Mouse (Mus musculus): ENCODE data around the gene Abtb1. TPM values are rescaled to one million over a fixed set of nuclear protein-coding genes. Genes with fewer than 3 reads are reported as not detected.
A peak's percentile ranks its signal among the peaks of the same experiment; 100 is the strongest.

Abtb1 gene
- polyA plus RNA-seq, 1 experiment from 2014 or later: 34.7 TPM

DNA sequence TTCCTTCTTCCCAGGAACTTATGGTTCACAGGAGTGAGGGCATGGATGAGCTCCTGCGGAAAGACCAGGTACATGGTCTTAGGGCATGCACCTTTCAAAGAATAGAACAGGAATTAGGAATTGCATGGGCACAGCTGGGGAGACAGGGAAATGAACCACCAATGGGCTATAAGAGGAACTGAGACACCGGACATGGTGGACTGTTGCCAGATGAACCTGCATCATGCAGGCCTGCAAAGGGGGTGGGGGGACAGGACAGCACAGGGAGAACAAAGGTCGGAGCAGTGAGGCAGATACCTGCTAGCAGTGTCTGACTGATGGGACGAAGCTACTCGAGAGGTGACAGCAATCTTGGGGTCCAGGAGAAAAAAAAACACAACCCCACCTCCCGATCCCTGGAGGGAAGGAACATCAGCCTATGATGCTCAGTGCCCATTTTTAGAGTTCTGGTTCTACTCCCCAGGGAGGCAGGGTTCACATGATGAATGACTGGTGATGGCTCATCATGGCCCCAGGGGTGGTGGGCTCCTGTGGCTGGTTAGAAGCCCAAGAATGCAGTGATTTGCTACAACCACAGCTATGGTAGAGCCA lies 11.6 kb downstream of the Abtb1 start:
- ATAC-seq (ENCODE audit: insufficient read depth) (no peak), DNase-seq (no peak)
- no peaks in the 10 kb centered on the region for H3K9me3 ChIP-seq (ENCODE audit: low read depth, low read length)
- no peaks in the 10 kb centered on the region for H3K36me3 ChIP-seq (ENCODE audit: insufficient read depth)
- 78% methylated on average over 6 of the region's 6 CpGs for WGBS
- TF ChIP-seq CTCF (IDR thresholded peaks at IDR 0.05; ENCODE audit: low read depth): no peak
- H3K9ac ChIP-seq: no peak overlapping the region
- no peak overlapping the region for H3K4me3 ChIP-seq (ENCODE audit: low read depth, low read length)
- H3K4me2 ChIP-seq: no peak overlapping the region
- no peaks in the 10 kb centered on the region for H3K27me3 ChIP-seq (ENCODE audit: insufficient read depth, low read length)
- H3K27ac ChIP-seq (ENCODE audit: low read depth): no peak overlapping the region
- no peaks in the 10 kb centered on the region for H3K4me1 ChIP-seq (ENCODE audit: insufficient read depth)

DNA sequence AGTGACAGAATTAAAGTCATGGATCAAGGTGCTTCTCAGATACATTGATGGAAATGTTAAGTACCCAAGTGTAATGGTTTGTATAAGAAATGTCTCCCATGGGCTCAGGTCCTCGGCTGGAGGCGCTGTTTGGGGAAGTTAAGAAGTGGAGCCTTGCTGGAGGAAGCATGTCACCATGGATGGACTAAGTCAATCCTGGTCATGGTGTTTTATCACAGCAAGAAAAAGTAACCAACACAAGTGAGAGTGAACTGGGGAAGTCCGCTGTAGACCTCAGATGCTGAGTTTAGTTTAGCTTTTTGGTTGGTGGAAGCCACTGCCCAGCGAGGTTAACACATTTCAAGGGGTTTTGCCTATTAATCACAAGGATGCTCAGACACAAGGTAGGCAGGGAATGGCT lies 12.2 kb downstream of the Abtb1 start:
- Histone ChIP-seq H3K4me3 (ENCODE audit: low read depth, low read length) (no peak overlapping the region), H3K27ac (ENCODE audit: low read depth) (no peak overlapping the region), H3K9ac (no peak overlapping the region), H3K36me3 (ENCODE audit: insufficient read depth) (no peaks in the 10 kb centered on the region), H3K27me3 (ENCODE audit: insufficient read depth, low read length) (no peaks in the 10 kb centered on the region), H3K4me1 (ENCODE audit: insufficient read depth) (no peaks in the 10 kb centered on the region), H3K4me2 (no peak overlapping the region), H3K9me3 (ENCODE audit: low read depth, low read length) (no peaks in the 10 kb centered on the region)
- DNase-seq (no peak), ATAC-seq (ENCODE audit: insufficient read depth) (no peak)
- 82% methylated on average over 4 of the region's 4 CpGs for WGBS
- TF ChIP-seq CTCF (IDR thresholded peaks at IDR 0.05; ENCODE audit: low read depth): no peak

DNA sequence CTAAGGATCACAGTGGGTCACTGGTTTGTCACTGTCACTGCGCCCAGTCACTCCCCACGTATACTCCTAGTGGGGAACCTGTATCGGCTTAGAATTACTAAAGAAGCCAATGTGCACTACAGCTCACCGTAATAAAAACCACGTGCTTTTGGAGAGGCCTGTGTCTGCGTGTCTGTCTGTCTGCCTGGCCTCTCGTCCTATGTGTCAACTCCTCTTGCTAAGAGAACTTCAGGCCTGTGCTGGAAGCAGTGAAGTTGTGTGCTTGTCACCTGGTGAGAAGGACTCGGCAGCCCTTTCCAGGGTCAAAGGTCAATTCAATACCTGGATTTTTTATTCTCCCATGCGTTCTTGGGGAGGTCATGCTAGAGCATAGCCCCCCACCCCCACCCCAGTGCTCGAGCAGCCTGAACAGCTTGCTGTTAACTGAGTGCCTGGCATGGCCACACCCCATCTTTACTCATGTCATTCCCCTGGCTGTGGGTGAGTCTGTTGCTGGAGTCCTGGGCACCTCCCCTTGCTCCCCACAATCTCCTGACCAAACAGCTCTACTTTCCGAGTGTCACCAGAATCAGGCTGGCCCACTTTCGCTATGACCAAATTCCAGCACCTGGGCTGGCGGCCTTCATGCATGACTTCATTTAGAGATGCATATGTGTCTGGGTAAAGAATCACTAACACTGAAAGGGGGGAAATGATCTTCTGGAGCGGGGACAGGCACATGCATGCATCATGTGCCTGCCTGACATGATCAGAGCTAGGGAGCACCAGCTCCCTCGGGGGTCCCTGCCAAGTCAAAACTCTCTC lies 13.4 kb downstream of the Abtb1 start:
- no peak overlapping the region for H3K9ac ChIP-seq
- no peaks in the 10 kb centered on the region for H3K4me1 ChIP-seq (ENCODE audit: insufficient read depth)
- ATAC-seq (ENCODE audit: insufficient read depth): no peak
- DNase-seq: no peak
- no peak overlapping the region for H3K4me2 ChIP-seq
- no peak overlapping the region for H3K4me3 ChIP-seq (ENCODE audit: low read depth, low read length)
- TF ChIP-seq CTCF (IDR thresholded peaks at IDR 0.05; ENCODE audit: low read depth): no peak
- WGBS: 66% methylated on average over 15 of the region's 15 CpGs
- no peak overlapping the region for H3K27ac ChIP-seq (ENCODE audit: low read depth)
- no peaks in the 10 kb centered on the region for H3K9me3 ChIP-seq (ENCODE audit: low read depth, low read length)
- H3K36me3 ChIP-seq (ENCODE audit: insufficient read depth): 0 out of 2 replicates have a peak, but pooled peaks cover under 1% of the 10 kb centered on the region
- no peaks in the 10 kb centered on the region for H3K27me3 ChIP-seq (ENCODE audit: insufficient read depth, low read length)

DNA sequence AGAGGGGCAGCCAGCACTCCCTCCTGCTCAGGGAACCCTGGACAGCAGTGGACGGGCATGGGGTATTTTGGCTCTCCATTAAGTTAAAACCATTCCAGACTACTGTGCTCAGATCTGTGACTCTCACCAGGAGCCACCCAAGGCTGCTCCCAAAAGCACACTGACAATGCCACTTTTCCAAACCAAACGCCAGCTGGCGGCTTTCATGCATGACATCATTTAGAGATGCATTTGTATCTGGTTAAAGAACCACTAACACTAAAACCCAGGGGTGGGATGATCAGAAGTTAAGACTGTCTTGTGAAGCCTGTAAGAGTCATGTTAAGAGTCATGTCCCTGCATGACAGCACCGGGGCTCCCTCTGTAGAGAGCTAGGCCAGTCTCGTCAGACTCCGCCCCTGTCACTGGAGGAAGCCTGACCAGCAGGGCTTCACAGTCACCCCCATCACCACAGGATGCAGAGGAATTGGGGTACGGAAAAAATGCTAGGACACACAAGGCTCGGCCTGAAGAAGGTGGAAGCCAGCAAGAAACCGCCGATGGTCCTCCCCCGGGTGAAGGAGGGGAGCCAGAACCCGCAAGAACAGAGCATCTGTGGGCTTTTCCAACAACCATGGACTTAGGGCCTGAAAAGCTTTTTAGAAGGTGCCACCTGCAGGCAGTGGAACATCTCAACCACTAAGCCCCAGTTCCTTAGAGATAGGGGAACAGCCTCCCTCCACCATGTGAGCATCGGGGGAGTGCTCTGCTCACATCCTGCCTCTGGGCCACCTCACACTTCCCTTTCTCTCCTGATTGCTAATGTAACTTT lies 14.2 kb downstream of the Abtb1 start:
- Histone ChIP-seq H3K36me3 (ENCODE audit: insufficient read depth) (peaks cover 4% of the 10 kb centered on the region; the same call in 1 of the 2 replicates), H3K27me3 (ENCODE audit: insufficient read depth, low read length) (no peaks in the 10 kb centered on the region)

DNA sequence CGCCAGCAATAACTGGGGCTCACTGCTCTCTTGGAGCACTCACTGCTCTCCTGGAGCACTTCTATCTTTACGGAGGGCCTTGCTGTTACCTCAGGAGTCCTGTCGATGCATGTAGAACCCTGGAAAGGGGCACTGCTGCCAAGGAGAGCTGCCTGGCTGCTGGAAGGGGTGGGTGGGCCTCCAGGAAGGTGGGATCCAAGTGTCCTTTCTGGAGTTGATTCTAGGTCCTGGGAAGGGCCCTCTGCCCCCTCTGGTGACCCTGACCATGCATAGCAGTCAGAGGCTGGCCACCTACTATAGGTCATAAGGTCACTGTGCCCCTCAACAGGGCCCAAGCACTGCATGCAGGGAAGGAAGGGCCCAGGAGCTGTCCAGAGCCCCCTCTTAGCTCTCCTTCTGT lies 14.8 kb downstream of the Abtb1 start:
- DNase-seq (no peak), ATAC-seq (ENCODE audit: insufficient read depth) (0 out of 2 replicates have a peak, but pooled peaks have one; percentile 2)
- H3K27ac ChIP-seq (ENCODE audit: low read depth): peak overlapping the region; percentile 32; the same call in 1 of the 2 replicates
- H3K36me3 ChIP-seq (ENCODE audit: insufficient read depth): peaks cover 4% of the 10 kb centered on the region; the same call in 1 of the 2 replicates
- no peaks in the 10 kb centered on the region for H3K27me3 ChIP-seq (ENCODE audit: insufficient read depth, low read length)
- no peak overlapping the region for H3K4me2 ChIP-seq
- H3K4me1 ChIP-seq (ENCODE audit: insufficient read depth): peaks cover 2% of the 10 kb centered on the region; the same call in 1 of the 2 replicates
- H3K9me3 ChIP-seq (ENCODE audit: low read depth, low read length): no peaks in the 10 kb centered on the region
- no peak overlapping the region for H3K9ac ChIP-seq
- no peak overlapping the region for H3K4me3 ChIP-seq (ENCODE audit: low read depth, low read length)
- 55% methylated on average over 3 of the region's 3 CpGs for WGBS
- TF ChIP-seq CTCF (IDR thresholded peaks at IDR 0.05; ENCODE audit: low read depth): no peak

More for the DNA sequence above, 14.2 kb downstream of the Abtb1 start:
- Histone ChIP-seq H3K4me1 (ENCODE audit: insufficient read depth) (no peaks in the 10 kb centered on the region), H3K27ac (ENCODE audit: low read depth) (peak overlapping the region; percentile 32; the same call in 1 of the 2 replicates), H3K4me3 (ENCODE audit: low read depth, low read length) (no peak overlapping the region), H3K4me2 (no peak overlapping the region), H3K9ac (no peak overlapping the region), H3K9me3 (ENCODE audit: low read depth, low read length) (no peaks in the 10 kb centered on the region)
- no peak for ATAC-seq (ENCODE audit: insufficient read depth)
- peak; percentile 56 for DNase-seq
- WGBS: 51% methylated on average over 13 of the region's 13 CpGs
- TF ChIP-seq CTCF (IDR thresholded peaks at IDR 0.05; ENCODE audit: low read depth): no peak

DNA sequence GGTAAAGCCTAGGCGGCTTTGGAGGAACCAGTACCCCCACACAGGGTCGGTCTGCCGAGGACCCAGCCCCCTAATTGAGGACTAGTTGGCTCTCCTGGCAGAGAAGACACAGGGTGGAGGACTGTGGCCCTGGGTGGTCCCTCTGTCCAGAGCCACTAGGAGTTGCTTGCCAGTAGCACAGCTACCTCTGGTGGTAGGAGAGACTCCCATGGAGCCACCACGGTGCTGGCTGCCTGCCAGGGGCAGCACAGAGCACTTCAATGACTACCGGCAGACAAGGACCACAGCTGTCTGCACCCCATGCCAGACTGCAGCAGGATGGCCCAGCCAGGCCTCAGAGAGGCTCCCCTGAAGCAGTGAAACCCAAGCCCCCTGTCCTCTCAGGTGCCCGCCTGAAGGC lies 15.2 kb downstream of the Abtb1 start:
- Histone ChIP-seq H3K4me3 (ENCODE audit: low read depth, low read length) (no peak overlapping the region), H3K27ac (ENCODE audit: low read depth) (peak overlapping the region; percentile 32; the same call in 1 of the 2 replicates), H3K9ac (no peak overlapping the region), H3K36me3 (ENCODE audit: insufficient read depth) (peaks cover 4% of the 10 kb centered on the region; the same call in 1 of the 2 replicates), H3K4me2 (no peak overlapping the region), H3K27me3 (ENCODE audit: insufficient read depth, low read length) (no peaks in the 10 kb centered on the region), H3K9me3 (ENCODE audit: low read depth, low read length) (no peaks in the 10 kb centered on the region), H3K4me1 (ENCODE audit: insufficient read depth) (peaks cover 7% of the 10 kb centered on the region; the same call in 1 of the 2 replicates)
- DNase-seq (peak; percentile 93), ATAC-seq (ENCODE audit: insufficient read depth) (peak; percentile 83)
- WGBS: 21% methylated on average over 6 of the region's 6 CpGs
- peak; percentile 87 for TF ChIP-seq CTCF (IDR thresholded peaks at IDR 0.05; ENCODE audit: low read depth)
